ENCODE assay signal across 24 mouse cellular contexts in the genomic region with DNA sequence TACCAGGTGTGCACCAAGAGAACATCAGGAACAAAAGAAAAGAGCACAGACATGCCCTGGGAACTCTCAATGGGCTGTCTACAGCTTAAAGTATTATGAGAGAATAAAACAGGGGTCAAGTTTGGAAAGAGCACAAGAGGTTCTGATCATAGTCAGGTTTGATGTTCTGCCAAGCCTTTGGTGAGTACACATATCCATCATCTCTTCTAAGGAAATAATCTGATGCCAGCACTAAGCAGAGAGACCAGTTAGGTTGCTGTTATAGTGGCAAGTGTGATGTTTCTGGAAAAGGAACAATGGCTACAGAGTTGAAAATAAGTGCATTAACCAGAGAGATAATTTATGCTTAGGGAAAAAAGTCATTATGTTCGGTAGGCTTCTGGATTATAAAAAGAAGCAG.
A peak's percentile ranks its signal among the peaks of the same experiment; 100 is the strongest.
DNase-seq lines count a peak whose midpoint lies in the region; ATAC-seq and TF ChIP-seq lines count a peak whose summit lies in the region.
"Had no signal": no experiment of that assay in that cellular context is flagged by ENCODE, and none has a peak within 500 bp of the region (broad histone marks: within the 10 kb centered on the region; RNA-seq: fewer than 3 reads in every experiment).

No protein-coding gene starts in this region.

- H3K9ac ChIP-seq in lung, embryonic 14.5 days = no peak overlapping the region
- no peak overlapping the region for H3K9ac ChIP-seq in stomach, postnatal 0 days (ENCODE audit: low read length)
- H3K9ac ChIP-seq: embryonic facial prominence, embryonic 15.5 days; forebrain, embryonic 12.5 days; hindbrain, embryonic 12.5 days had no signal

- H3K4me2 ChIP-seq in lung, embryonic 14.5 days = no peak overlapping the region
- H3K4me2 ChIP-seq in stomach, postnatal 0 days (replicated peaks; ENCODE audit: low read depth) = no peak overlapping the region
- H3K4me2 ChIP-seq: embryonic facial prominence, embryonic 15.5 days; forebrain, embryonic 12.5 days; hindbrain, embryonic 12.5 days had no signal

- 53% methylated on average over 1 of the region's 1 CpGs for WGBS in lung, embryonic 14.5 days
- WGBS in stomach, postnatal 0 days = 45% methylated on average over 1 of the region's 1 CpGs

- no peaks in the 10 kb centered on the region for H3K27me3 ChIP-seq in lung, embryonic 14.5 days (ENCODE audit: insufficient read depth, low read length)
- no peaks in the 10 kb centered on the region for H3K27me3 ChIP-seq in stomach, postnatal 0 days (ENCODE audit: control insufficient read depth, insufficient read depth, low read length)
- H3K27me3 ChIP-seq: CH12.LX; embryonic facial prominence, embryonic 15.5 days; forebrain, embryonic 12.5 days; hindbrain, embryonic 12.5 days had no signal

- H3K9me3 ChIP-seq in lung, embryonic 14.5 days (ENCODE audit: low read depth, low read length) = no peaks in the 10 kb centered on the region
- H3K9me3 ChIP-seq in stomach, postnatal 0 days (ENCODE audit: control insufficient read depth, low read length) = no peaks in the 10 kb centered on the region
- H3K9me3 ChIP-seq: embryonic facial prominence, embryonic 15.5 days; forebrain, embryonic 12.5 days; heart, embryonic 10.5 days; hindbrain, embryonic 12.5 days had no signal

- H3K36me3 ChIP-seq in lung, embryonic 14.5 days (ENCODE audit: insufficient read depth) = no peaks in the 10 kb centered on the region
- H3K36me3 ChIP-seq in stomach, postnatal 0 days (ENCODE audit: control insufficient read depth, insufficient read depth, low read length) = no peaks in the 10 kb centered on the region
- H3K36me3 ChIP-seq: embryonic facial prominence, embryonic 15.5 days; forebrain, embryonic 12.5 days; heart, embryonic 10.5 days; hindbrain, embryonic 12.5 days had no signal

- no peak overlapping the region for H3K4me3 ChIP-seq in lung, embryonic 14.5 days (ENCODE audit: low read depth, low read length)
- H3K4me3 ChIP-seq in embryonic fibroblast, embryonic 13.5 days (ENCODE audit: insufficient read depth, low read length) = no peak overlapping the region
- H3K4me3 ChIP-seq in stomach, postnatal 0 days (ENCODE audit: low read depth, low read length) = no peak overlapping the region
- H3K4me3 ChIP-seq: embryonic facial prominence, embryonic 15.5 days; forebrain, embryonic 12.5 days; heart, embryonic 10.5 days; hindbrain, embryonic 12.5 days had no signal

- TF ChIP-seq POLR2A in embryonic fibroblast, embryonic 13.5 days (IDR thresholded peaks at IDR 0.05; ENCODE audit: low read depth, low read length) = no peak

- peak; percentile 33 for TF ChIP-seq EP300 in stomach, postnatal 0 days (optimal IDR thresholded peaks at IDR 0.05)

- no peak overlapping the region for H3K27ac ChIP-seq in lung, embryonic 14.5 days (ENCODE audit: low read depth)
- peak overlapping the region; percentile 61 for H3K27ac ChIP-seq in embryonic fibroblast, embryonic 13.5 days (ENCODE audit: insufficient read depth, low read length)
- H3K27ac ChIP-seq in stomach, postnatal 0 days (replicated peaks) = no peak overlapping the region
- H3K27ac ChIP-seq: embryonic facial prominence, embryonic 15.5 days; forebrain, embryonic 12.5 days; heart, embryonic 10.5 days; hindbrain, embryonic 12.5 days had no signal

- no peaks in the 10 kb centered on the region for H3K4me1 ChIP-seq in lung, embryonic 14.5 days (ENCODE audit: insufficient read depth)
- H3K4me1 ChIP-seq in embryonic fibroblast, embryonic 13.5 days (ENCODE audit: control insufficient read depth, insufficient read depth, low read length) = no peaks in the 10 kb centered on the region
- H3K4me1 ChIP-seq in stomach, postnatal 0 days (replicated peaks; ENCODE audit: control insufficient read depth, insufficient read depth) = no peaks in the 10 kb centered on the region
- H3K4me1 ChIP-seq: embryonic facial prominence, embryonic 15.5 days; heart, embryonic 10.5 days; hindbrain, embryonic 12.5 days had no signal

- no peak for ATAC-seq in lung, embryonic 14.5 days (ENCODE audit: insufficient read depth)
- no peak; the same call in 1 of the 2 replicates for ATAC-seq in stomach, postnatal 0 days (ENCODE audit: low FRiP score, low TSS enrichment)
- ATAC-seq: forebrain, embryonic 16.5 days; hindbrain, embryonic 16.5 days; inflammation-experienced regulatory T-cells, adult 6 months had no signal

- peak; percentile 6 for DNase-seq in adrenal gland, postnatal 14 days
- DNase-seq in adrenal gland, adult 8-10 months = no peak
- DNase-seq in lung, embryonic 14.5 days = peak; percentile 17
- DNase-seq in lung, postnatal 4 days = no peak
- DNase-seq in stomach, postnatal 0 days (ENCODE audit: low spot score) = no peak
- DNase-seq in left cerebral cortex, adult 11 months (ENCODE audit: low spot score) = no peak
- no peak for DNase-seq in adrenal gland, postnatal 10 days
- DNase-seq: cerebellum, adult 11 months; cerebellum, adult 9-10 months; cerebellum, postnatal 36 days; gastrocnemius, postnatal 36 days; heart, adult 18-20 months; heart, postnatal 10 days; heart, postnatal 4 days; kidney, adult 18-20 months had no signal

- no peak for TF ChIP-seq CTCF in lung, embryonic 14.5 days (IDR thresholded peaks at IDR 0.05; ENCODE audit: low read depth)
- TF ChIP-seq CTCF in embryonic fibroblast, embryonic 13.5 days (IDR thresholded peaks at IDR 0.05; ENCODE audit: borderline replicate concordance, insufficient read depth, low read length) = no peak
- TF ChIP-seq CTCF in stomach, postnatal 0 days (IDR thresholded peaks at IDR 0.05; ENCODE audit: low read depth) = no peak

Comparison
In these comparisons a context has a peak if more than half of its experiments do, and no peak if none do; other contexts are left out.
1. DNase-seq: peak in adrenal gland, postnatal 14 days (single experiment) and lung, embryonic 14.5 days (single experiment); none in adrenal gland, adult 8-10 months (single experiment), lung, postnatal 4 days (0 of 2), stomach, postnatal 0 days (single experiment), left cerebral cortex, adult 11 months (single experiment) and adrenal gland, postnatal 10 days (single experiment).